Mouse (Mus musculus): ENCODE measurements around the gene Dkk3. TPM values are rescaled to one million over a fixed set of nuclear protein-coding genes. Genes with fewer than 3 reads are reported as not detected.
"Not testable (repeated sequence)": the region's sequence is repeated elsewhere in the genome, so short reads cannot be mapped to it uniquely, and the experiment has no call there.

The Dkk3 gene
- polyA plus RNA-seq, 1 experiment from 2014 or later = 9.0 TPM

- DNase-seq (ENCODE audit: low spot score) = no peak
- 68% methylated on average over 11 of the region's 11 CpGs for WGBS
- H3K27ac ChIP-seq = peak overlapping the region; percentile 69
Measured at GRCm38 (mm10) chr7:112120861-112121810, 37.7 kb downstream of the Dkk3 start.

GRCm38 (mm10) chr7:112119248-112119647 lies 39.6 kb downstream of the Dkk3 start:
- peaks cover 6% of the 10 kb centered on the region; the same call in 1 of the 2 replicates for H3K36me3 ChIP-seq
- H3K9me3 ChIP-seq = no peaks in the 10 kb centered on the region
- no peak for DNase-seq (ENCODE audit: low spot score)
- peaks cover 26% of the 10 kb centered on the region for H3K4me1 ChIP-seq (replicated peaks)
- 88% methylated on average over 7 of the region's 7 CpGs for WGBS
- no peak overlapping the region for H3K27ac ChIP-seq
- H3K27me3 ChIP-seq (ENCODE audit: insufficient read depth, poor library complexity, severe bottlenecking) = no peaks in the 10 kb centered on the region
- no peak overlapping the region for H3K4me3 ChIP-seq

More at GRCm38 (mm10) chr7:112120861-112121810, 37.7 kb downstream of the Dkk3 start:
- no peaks in the 10 kb centered on the region for H3K27me3 ChIP-seq (ENCODE audit: insufficient read depth, poor library complexity, severe bottlenecking)
- H3K4me1 ChIP-seq (replicated peaks) = peaks cover 32% of the 10 kb centered on the region
- no peak overlapping the region for H3K4me3 ChIP-seq
- peaks cover 3% of the 10 kb centered on the region; the same call in 1 of the 2 replicates for H3K36me3 ChIP-seq
- no peaks in the 10 kb centered on the region for H3K9me3 ChIP-seq

- H3K4me1 ChIP-seq (replicated peaks) = peaks cover 26% of the 10 kb centered on the region
- no peak for DNase-seq (ENCODE audit: low spot score)
- no peak overlapping the region for H3K4me3 ChIP-seq
- 94% methylated on average over 7 of the region's 7 CpGs for WGBS
- no peaks in the 10 kb centered on the region for H3K27me3 ChIP-seq (ENCODE audit: insufficient read depth, poor library complexity, severe bottlenecking)
- no peaks in the 10 kb centered on the region for H3K9me3 ChIP-seq
- H3K27ac ChIP-seq = 0 out of 2 replicates have a peak overlapping the region, but pooled peaks have one; percentile 31
- H3K36me3 ChIP-seq = peaks cover 8% of the 10 kb centered on the region; the same call in 1 of the 2 replicates
Measured at GRCm38 (mm10) chr7:112118086-112118485, 40.8 kb downstream of the Dkk3 start.

GRCm38 (mm10) chr7:112117501-112117900 lies 41.4 kb downstream of the Dkk3 start:
- Histone ChIP-seq H3K9me3 (no peaks in the 10 kb centered on the region), H3K27ac (0 out of 2 replicates have a peak overlapping the region, but pooled peaks have one; percentile 31), H3K36me3 (peaks cover 12% of the 10 kb centered on the region), H3K27me3 (ENCODE audit: insufficient read depth, poor library complexity, severe bottlenecking) (no peaks in the 10 kb centered on the region), H3K4me3 (no peak overlapping the region), H3K4me1 (replicated peaks) (peaks cover 26% of the 10 kb centered on the region)
- 84% methylated on average over 7 of the region's 7 CpGs for WGBS
- no peak for DNase-seq (ENCODE audit: low spot score)

GRCm38 (mm10) chr7:112110638-112111372 lies 48.1 kb downstream of the Dkk3 start:
- Histone ChIP-seq H3K36me3 (peaks cover 74% of the 10 kb centered on the region), H3K9me3 (no peaks in the 10 kb centered on the region), H3K4me3 (no peak overlapping the region), H3K27ac (no peak overlapping the region), H3K4me1 (replicated peaks) (no peaks in the 10 kb centered on the region), H3K27me3 (ENCODE audit: insufficient read depth, poor library complexity, severe bottlenecking) (no peaks in the 10 kb centered on the region)
- no peak for DNase-seq (ENCODE audit: low spot score)
- 96% methylated on average over 19 of the region's 19 CpGs for WGBS

- Histone ChIP-seq H3K27ac (no peak overlapping the region), H3K9me3 (no peaks in the 10 kb centered on the region), H3K27me3 (ENCODE audit: insufficient read depth, poor library complexity, severe bottlenecking) (no peaks in the 10 kb centered on the region), H3K36me3 (peaks cover 90% of the 10 kb centered on the region), H3K4me3 (no peak overlapping the region), H3K4me1 (replicated peaks) (no peaks in the 10 kb centered on the region)
- DNase-seq (ENCODE audit: low spot score) = no peak
Measured at GRCm38 (mm10) chr7:112108757-112109156, 50.1 kb downstream of the Dkk3 start.

- no peak overlapping the region for H3K27ac ChIP-seq
- no peak for DNase-seq (ENCODE audit: low spot score)
- H3K9me3 ChIP-seq = no peaks in the 10 kb centered on the region
- H3K4me3 ChIP-seq = no peak overlapping the region
- no peaks in the 10 kb centered on the region for H3K27me3 ChIP-seq (ENCODE audit: insufficient read depth, poor library complexity, severe bottlenecking)
- no peaks in the 10 kb centered on the region for H3K4me1 ChIP-seq (replicated peaks)
- WGBS = 91% methylated on average over 5 of the region's 5 CpGs
- peaks cover 99% of the 10 kb centered on the region for H3K36me3 ChIP-seq
Measured at GRCm38 (mm10) chr7:112103816-112104215, 55.0 kb downstream of the Dkk3 start.

- Histone ChIP-seq H3K4me3 (no peak overlapping the region), H3K9me3 (no peaks in the 10 kb centered on the region), H3K27me3 (ENCODE audit: insufficient read depth, poor library complexity, severe bottlenecking) (no peaks in the 10 kb centered on the region), H3K4me1 (replicated peaks) (no peaks in the 10 kb centered on the region), H3K27ac (no peak overlapping the region), H3K36me3 (peaks cover 99% of the 10 kb centered on the region)
- WGBS = 86% methylated on average over 5 of the region's 5 CpGs
- DNase-seq (ENCODE audit: low spot score) = no peak
Measured at GRCm38 (mm10) chr7:112102933-112103332, 55.9 kb downstream of the Dkk3 start.

GRCm38 (mm10) chr7:112100887-112101286 lies 58.0 kb downstream of the Dkk3 start:
- no peak for DNase-seq (ENCODE audit: low spot score)
- no peaks in the 10 kb centered on the region for H3K9me3 ChIP-seq
- H3K4me1 ChIP-seq (replicated peaks) = no peaks in the 10 kb centered on the region
- no peak overlapping the region for H3K4me3 ChIP-seq
- peaks cover 99% of the 10 kb centered on the region for H3K36me3 ChIP-seq
- 95% methylated on average over 2 of the region's 2 CpGs for WGBS
- no peak overlapping the region for H3K27ac ChIP-seq
- H3K27me3 ChIP-seq (ENCODE audit: insufficient read depth, poor library complexity, severe bottlenecking) = no peaks in the 10 kb centered on the region

GRCm38 (mm10) chr7:112094923-112095322 lies 63.9 kb downstream of the Dkk3 start:
- DNase-seq (ENCODE audit: low spot score); H3K4me3 ChIP-seq; H3K27me3 ChIP-seq (ENCODE audit: insufficient read depth, poor library complexity, severe bottlenecking); H3K4me1 ChIP-seq (replicated peaks); H3K9me3 ChIP-seq; H3K27ac ChIP-seq: not testable (repeated sequence)
- WGBS = 96% methylated on average over 4 of the region's 4 CpGs
- H3K36me3 ChIP-seq = peaks cover 99% of the 10 kb centered on the region

- H3K4me3 ChIP-seq = no peak overlapping the region
- WGBS = 94% methylated on average over 2 of the region's 2 CpGs
- no peaks in the 10 kb centered on the region for H3K27me3 ChIP-seq (ENCODE audit: insufficient read depth, poor library complexity, severe bottlenecking)
- H3K36me3 ChIP-seq = peaks cover 87% of the 10 kb centered on the region
- H3K4me1 ChIP-seq (replicated peaks) = no peaks in the 10 kb centered on the region
- no peak for DNase-seq (ENCODE audit: low spot score)
- H3K9me3 ChIP-seq = no peaks in the 10 kb centered on the region
- H3K27ac ChIP-seq = no peak overlapping the region
Measured at GRCm38 (mm10) chr7:112086186-112086585, 72.7 kb downstream of the Dkk3 start.

- peak; percentile 85 for DNase-seq (ENCODE audit: low spot score)
- Histone ChIP-seq H3K36me3 (peaks cover 87% of the 10 kb centered on the region), H3K27me3 (ENCODE audit: insufficient read depth, poor library complexity, severe bottlenecking) (no peaks in the 10 kb centered on the region), H3K4me3 (no peak overlapping the region), H3K27ac (no peak overlapping the region), H3K4me1 (replicated peaks) (no peaks in the 10 kb centered on the region), H3K9me3 (no peaks in the 10 kb centered on the region)
- 40% methylated on average over 4 of the region's 4 CpGs for WGBS
Measured at GRCm38 (mm10) chr7:112085062-112085461, 73.8 kb downstream of the Dkk3 start.

GRCm38 (mm10) chr7:112084222-112084621 lies 74.6 kb downstream of the Dkk3 start:
- no peaks in the 10 kb centered on the region for H3K9me3 ChIP-seq
- no peak overlapping the region for H3K4me3 ChIP-seq
- H3K36me3 ChIP-seq = peaks cover 87% of the 10 kb centered on the region
- no peaks in the 10 kb centered on the region for H3K27me3 ChIP-seq (ENCODE audit: insufficient read depth, poor library complexity, severe bottlenecking)
- H3K4me1 ChIP-seq (replicated peaks) = no peaks in the 10 kb centered on the region
- H3K27ac ChIP-seq = no peak overlapping the region
- DNase-seq (ENCODE audit: low spot score) = no peak
- 87% methylated on average over 2 of the region's 2 CpGs for WGBS

All from hindbrain, embryonic 10.5 days (tissue).